Mouse (Mus musculus): ENCODE results near the gene F3.
"Not testable (repeated sequence)": the region's sequence is repeated elsewhere in the genome, so short reads cannot be mapped to it uniquely, and the experiment has no call there.

F3 gene

DNA sequence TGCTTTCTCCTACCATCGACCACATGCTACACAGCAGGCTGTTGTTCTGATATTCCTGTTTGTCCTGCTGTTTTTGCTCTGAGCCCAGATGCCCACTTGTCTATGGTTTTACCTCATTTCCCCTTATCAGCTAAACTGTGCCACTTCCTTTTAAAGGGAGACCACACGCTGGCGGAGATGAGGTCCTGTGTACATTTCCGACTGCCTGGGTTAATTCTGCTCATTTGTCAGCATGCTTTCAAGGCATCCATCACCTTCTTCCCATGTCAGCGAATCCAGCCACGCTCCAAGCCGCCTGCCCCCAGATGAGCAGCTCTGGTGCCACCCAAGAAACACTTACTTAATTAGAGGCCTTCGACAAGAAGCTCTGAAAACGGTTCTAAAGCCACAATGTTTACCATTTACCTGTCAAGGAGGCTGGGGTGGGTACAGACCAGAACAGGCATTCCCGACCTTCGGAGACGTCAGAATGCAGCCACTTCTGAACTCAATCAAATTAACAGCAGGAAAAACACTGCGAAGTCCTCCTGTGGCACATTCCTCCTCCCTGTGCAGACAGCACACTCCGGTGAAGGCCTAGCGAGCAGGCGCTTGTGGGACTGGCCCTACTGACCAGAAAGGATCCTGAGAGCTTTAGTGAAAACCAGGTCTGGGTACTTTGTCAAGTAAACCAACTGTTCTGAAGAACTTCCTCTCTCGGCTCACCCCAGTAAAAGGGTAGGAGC lies 16.3 kb downstream of the F3 start:
- no peak for DNase-seq (ENCODE audit: low read depth)

DNA sequence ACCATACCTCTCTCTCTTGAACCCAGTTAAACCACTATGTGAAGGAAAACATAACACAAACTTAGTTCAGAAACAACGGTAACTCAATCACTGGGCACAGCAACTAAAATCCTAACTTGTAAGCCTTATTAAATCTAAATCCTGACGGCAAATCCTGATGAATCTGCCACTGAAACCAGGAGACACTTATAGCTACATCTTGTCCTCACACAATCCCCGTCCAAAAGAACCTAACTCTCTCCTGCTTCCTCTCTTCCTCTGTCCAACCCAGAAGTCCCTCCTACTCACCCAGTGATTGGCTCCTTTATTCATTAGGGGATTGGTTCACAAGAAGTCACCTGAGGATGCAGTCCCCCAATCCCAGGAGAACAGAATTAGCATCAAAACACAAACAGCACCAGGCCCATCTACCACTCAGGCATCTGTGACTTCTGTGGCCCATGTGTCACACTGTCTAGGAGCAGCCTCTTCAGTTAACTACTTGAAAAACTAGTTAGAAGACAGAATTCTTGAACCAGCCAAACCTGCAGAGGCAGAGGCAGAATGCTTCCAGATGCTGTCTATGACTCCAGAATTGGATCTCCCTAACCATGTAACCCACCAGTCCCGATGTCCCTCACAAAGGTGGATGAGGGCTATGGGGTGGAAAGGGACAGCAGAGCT lies 18.0 kb downstream of the F3 start:
- DNase-seq (ENCODE audit: low read depth): not testable (repeated sequence)

DNA sequence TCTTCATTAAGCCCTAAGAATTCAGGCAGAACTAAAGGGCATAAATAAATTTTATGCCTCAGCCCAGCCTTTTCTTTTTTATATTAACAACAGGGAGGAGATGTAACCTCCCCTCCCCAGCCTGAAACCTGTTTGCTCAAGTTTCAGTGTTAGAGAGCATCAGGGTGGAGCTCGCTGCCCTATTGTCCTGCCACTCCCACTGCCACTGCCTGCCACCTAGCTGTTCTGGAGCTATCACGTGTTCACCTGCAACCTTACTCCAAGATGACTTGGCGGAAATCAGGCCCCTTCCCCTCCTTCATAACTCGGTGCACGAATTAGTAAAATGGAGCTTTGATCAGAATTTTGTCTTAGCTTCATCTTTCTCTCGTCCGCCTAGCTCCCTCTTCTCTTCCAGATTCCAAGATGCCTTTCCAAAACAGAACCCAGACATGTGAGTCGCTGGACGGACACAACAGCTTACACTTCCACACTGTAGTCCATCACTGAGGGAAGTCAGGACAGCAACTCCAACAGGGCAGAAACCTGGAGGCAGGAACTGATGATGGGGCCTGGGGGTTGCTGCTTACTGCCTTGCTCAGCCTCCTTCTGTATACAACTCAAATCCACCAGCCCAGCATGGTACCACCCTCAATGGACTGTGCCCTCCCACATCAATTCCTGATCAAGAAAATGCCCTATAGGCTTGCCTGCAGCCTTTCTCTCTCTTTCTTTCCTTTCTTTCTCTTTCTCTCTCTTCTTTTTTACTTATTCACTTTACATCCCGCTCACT lies 31.2 kb downstream of the F3 start:
- DNase-seq (ENCODE audit: low read depth): not testable (repeated sequence)

DNA sequence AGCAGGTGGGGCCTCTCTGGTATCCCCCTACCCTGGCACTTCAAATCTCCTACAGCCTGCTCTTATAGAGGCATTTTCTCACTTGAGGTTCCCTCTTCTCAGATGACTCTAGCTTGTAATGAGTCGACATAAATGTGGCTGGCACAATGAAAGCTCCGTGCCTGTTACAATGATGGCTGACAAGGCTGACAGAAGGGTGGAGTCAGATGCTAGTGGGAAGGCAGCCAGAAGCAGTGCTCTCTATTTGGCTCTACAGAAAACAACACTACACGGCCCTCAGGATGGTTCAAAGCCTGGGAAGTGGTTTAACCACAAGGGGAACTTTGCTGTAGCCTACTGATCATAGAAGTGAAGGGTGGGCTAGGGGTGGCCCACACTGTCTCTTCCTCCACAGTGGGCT lies 31.8 kb downstream of the F3 start:
- no peak for DNase-seq (ENCODE audit: low read depth)

DNA sequence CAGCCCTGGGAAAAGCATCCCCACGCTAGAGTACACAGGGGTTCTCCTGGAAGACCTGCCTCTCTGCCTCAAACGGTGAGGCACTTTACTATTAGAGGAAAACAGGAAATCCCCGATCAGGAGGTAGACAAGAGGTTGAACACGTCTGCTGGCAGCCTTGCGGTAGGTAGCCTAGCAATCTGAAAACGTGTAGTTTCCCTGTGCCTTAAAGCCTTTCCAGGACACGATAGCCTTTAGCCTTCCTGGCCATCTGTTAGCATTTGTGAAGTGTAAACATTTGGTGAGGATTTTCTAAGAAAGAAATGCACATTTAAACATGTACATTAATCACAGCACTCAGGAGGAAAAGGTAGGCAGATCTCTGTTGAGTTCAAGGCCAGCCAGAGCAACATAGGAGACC lies 35.0 kb downstream of the F3 start:
- no peak for DNase-seq (ENCODE audit: low read depth)

DNA sequence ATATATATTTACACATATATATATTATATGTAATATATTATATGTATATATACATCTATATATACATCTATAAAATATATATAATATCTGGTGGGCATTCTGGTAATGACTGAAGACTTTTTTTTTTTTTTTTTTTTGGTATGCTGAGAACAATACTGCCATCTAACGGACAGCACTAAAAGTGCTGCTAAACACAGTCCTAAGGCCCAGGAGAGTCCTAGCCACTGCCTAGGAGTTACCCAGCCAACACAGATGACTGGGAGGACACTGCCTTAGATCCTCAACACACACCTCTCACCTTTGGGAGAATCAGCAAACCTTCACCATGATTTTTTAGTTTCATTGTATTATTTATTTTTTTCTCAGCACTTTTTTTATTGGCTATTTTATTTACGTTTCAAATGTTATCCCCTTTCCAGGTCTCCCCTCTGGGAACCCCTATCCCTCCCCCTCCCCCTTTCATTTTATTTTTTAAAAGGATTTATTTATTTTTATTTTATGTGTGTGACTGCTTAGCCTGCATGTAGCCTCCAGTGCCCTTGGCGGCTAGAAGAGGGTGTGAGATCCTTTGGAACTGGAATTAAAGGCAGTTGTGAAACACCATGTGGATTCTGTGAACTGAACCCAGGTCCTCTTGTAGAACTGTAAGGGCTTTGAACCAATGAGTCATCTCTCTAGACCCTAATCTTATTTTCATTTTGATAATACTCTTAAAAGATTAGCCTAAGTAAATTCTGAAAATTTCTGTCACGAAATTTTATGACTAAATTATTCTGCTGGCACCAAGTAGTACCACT lies 38.9 kb downstream of the F3 start:
- DNase-seq (ENCODE audit: low read depth): peak; percentile 47

DNA sequence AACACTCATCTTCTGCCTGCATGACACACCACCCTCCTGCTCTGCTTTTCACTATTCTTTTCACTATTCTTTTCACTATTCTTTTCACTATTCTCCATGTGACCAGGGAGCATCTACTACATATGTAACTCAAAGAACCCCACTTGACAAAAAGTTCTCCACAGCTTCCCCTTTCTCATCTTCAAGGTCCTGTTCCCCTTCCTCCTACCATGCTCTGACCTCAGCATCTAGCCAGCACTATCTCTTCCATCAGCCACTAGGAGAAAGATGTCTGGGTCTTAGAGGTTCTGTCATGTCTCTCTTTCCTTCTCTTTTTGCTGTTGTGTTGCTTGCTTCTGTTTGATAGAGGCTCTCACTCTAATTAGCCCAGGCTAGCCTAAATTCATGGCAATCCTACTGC lies 42.7 kb downstream of the F3 start:
- no peak for DNase-seq (ENCODE audit: low read depth)

DNA sequence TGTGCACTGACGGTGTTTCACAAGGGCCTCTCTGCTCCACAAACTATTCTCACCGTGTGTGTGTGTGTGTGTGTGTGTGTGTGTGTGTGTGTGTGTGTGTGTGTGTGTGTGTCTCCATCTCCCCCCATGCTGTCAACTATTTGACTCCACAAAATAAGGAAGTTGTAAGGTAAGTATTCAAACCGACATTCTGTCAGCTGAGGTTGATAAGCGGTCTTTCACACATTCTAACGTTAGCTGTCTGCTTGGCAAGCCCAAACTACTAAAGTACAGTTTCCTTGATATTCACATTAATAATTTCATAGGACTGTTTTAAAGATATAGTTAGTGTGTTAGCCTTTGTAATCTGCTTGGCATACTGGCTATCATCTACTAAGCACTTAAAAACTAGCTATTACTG lies 43.5 kb downstream of the F3 start:
- DNase-seq (ENCODE audit: low read depth): no peak

DNA sequence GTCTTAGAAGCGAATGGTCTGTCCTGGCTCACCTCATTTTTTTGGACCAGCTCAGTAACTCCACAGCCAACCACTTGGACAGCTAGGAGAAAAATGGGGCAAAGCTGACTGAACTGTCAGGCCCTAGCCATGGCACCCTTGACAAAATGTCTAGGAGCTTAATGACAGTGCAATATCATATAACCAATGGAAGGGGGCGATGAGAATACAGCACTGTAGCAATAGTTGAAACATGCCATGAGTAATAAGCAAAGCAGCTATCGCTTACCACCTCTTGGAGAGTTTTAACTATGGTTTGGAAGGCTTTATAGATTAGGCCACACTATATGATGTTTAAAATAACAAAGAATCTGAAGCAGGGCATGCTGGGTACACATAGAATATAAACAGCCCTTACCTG lies 45.4 kb downstream of the F3 start:
- no peak for DNase-seq (ENCODE audit: low read depth)

DNA sequence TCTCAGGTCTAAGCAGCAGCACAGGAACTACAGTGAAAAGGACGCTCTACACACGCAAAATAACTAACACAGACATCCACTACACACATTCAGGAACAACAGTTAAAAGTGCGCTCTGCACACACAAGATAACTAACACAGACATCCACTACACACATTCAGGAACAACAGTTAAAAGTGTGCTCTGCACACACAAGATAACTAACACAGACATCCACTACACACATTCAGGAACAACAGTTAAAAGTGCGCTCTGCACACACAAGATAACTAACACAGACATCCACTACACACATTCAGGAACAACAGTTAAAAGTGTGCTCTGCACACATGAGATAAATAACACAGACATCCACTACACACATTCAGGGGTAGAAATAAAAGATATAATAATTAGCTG lies 50.0 kb downstream of the F3 start:
- not testable (repeated sequence) for DNase-seq (ENCODE audit: low read depth)

DNA sequence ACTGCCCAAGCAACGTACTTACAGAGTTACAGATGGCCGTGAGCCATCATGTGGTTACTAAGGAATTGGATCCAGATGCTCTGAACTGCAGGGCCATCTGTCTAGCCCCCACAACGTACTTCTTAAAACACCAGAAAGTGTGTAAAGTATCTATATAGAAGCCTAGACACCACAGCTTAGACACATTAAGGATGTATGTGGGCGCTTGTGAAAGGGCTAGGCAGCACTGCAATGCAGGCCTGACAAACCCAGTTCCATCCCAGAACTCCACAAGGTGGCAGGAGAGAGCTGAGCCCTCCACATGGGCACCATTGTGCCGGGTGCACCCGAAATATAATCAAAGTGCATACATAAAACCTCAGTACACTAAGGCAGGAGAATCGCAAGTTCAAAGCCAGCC lies 54.6 kb downstream of the F3 start:
- DNase-seq (ENCODE audit: low read depth): peak; percentile 38

DNA sequence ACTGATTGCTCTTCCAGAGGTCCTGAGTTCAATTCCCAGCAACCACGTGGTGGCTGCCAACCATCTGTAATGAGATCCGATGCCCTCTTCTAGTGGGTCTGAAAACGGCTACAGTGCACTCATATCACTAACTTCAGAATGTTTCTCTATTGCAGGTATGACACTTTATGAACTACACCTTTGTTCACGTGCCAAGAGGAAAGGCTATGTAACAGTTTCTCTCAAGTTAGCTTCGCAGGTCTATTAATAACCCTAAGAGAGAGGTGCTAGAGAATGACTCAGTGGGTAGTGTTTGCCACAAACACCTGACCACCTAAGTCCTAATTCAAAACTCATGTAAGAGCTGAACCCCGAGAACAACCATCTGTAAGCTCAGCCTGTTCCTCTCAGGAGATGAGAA lies 59.7 kb downstream of the F3 start:
- no peak for DNase-seq (ENCODE audit: low read depth)

Data from induced T-regulatory cell, adult 2 months (primary cell).